ENCODE assay signal across 15 mouse cellular contexts in the genomic region with DNA sequence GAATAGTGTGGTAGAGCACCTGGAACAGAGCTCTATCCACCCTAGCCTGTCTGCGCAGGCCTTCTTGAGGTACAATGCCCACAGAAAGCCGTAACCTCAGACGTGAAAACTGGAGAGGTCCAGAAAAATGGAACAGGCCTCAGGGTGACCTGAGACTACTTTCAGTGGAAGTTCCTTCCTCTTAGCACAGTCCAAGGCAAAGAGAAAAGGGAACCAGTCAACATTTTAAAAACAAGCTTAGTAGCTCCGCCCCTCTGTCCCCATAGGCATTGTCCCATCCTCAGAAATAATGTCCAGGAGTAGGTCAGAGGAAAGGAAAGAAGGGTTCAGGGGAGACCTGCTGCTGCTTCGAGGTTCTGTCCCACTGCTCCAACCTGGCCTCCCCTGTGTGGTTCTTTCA.
DNase-seq lines count a peak whose midpoint lies in the region; ATAC-seq and TF ChIP-seq lines count a peak whose summit lies in the region.
"Had no signal": no experiment of that assay in that cellular context is flagged by ENCODE, and none has a peak within 500 bp of the region (broad histone marks: within the 10 kb centered on the region; RNA-seq: fewer than 3 reads in every experiment).

No protein-coding gene starts in this region.

- no peak for TF ChIP-seq POLR2A in spleen, adult 2 months (IDR thresholded peaks at IDR 0.05; ENCODE audit: low read depth, low read length)

- H3K9me3 ChIP-seq in kidney, embryonic 15.5 days (replicated peaks): no peaks in the 10 kb centered on the region
- H3K9me3 ChIP-seq in stomach, postnatal 0 days (ENCODE audit: control insufficient read depth, low read length): no peaks in the 10 kb centered on the region
- H3K9me3 ChIP-seq: hindbrain, embryonic 15.5 days had no signal

- no peak overlapping the region for H3K9ac ChIP-seq in kidney, embryonic 15.5 days
- no peak overlapping the region for H3K9ac ChIP-seq in stomach, postnatal 0 days (ENCODE audit: low read length)
- H3K9ac ChIP-seq: forebrain, postnatal 0 days; hindbrain, embryonic 15.5 days had no signal

- no peaks in the 10 kb centered on the region for H3K27me3 ChIP-seq in kidney, embryonic 15.5 days
- H3K27me3 ChIP-seq in spleen, adult 2 months (ENCODE audit: control insufficient read depth, insufficient read depth, low read length): no peaks in the 10 kb centered on the region
- no peaks in the 10 kb centered on the region for H3K27me3 ChIP-seq in stomach, postnatal 0 days (ENCODE audit: control insufficient read depth, insufficient read depth, low read length)
- H3K27me3 ChIP-seq: hindbrain, embryonic 15.5 days had no signal

- 0 out of 2 replicates have a peak overlapping the region, but pooled peaks have one; percentile 19 for H3K4me3 ChIP-seq in gastrocnemius, adult 2 months
- no peak overlapping the region for H3K4me3 ChIP-seq in kidney, embryonic 15.5 days (replicated peaks)
- no peak overlapping the region for H3K4me3 ChIP-seq in spleen, adult 2 months (ENCODE audit: extremely low read depth, insufficient read depth, insufficient read length)
- H3K4me3 ChIP-seq in stomach, postnatal 0 days (ENCODE audit: low read depth, low read length): no peak overlapping the region
- H3K4me3 ChIP-seq: hindbrain, embryonic 15.5 days had no signal

- DNase-seq in gastrocnemius, adult 2 months: no peak
- no peak for DNase-seq in gastrocnemius, postnatal 4 days (ENCODE audit: low spot score in 2 of 2)
- no peak for DNase-seq in kidney, postnatal 10 days
- DNase-seq in spleen, adult 2 months (ENCODE audit: low read depth in 1 of 2, low spot score in 2 of 2): no peak
- no peak for DNase-seq in spleen, adult 18-20 months
- no peak for DNase-seq in stomach, postnatal 0 days (ENCODE audit: low spot score)
- no peak for DNase-seq in gastrocnemius, postnatal 25 days
- DNase-seq: cerebellum, adult 8-10 months; forebrain, postnatal 0 days; gastrocnemius, postnatal 14 days; lung, adult 18-20 months; midbrain, embryonic 14.5 days; right cerebral cortex, postnatal 4 days had no signal

- WGBS in kidney, embryonic 15.5 days: 79% methylated on average over 5 of the region's 5 CpGs
- 35% methylated on average over 5 of the region's 5 CpGs for WGBS in spleen, adult 2 months
- WGBS in stomach, postnatal 0 days: 86% methylated on average over 5 of the region's 5 CpGs

- no peaks in the 10 kb centered on the region for H3K36me3 ChIP-seq in kidney, embryonic 15.5 days
- H3K36me3 ChIP-seq in spleen, adult 2 months (ENCODE audit: control insufficient read depth, insufficient read depth, low read length): no peaks in the 10 kb centered on the region
- no peaks in the 10 kb centered on the region for H3K36me3 ChIP-seq in stomach, postnatal 0 days (ENCODE audit: control insufficient read depth, insufficient read depth, low read length)
- H3K36me3 ChIP-seq: hindbrain, embryonic 15.5 days had no signal

- TF ChIP-seq CTCF in gastrocnemius, adult 2 months (IDR thresholded peaks at IDR 0.05): no peak
- TF ChIP-seq CTCF in spleen, adult 2 months (IDR thresholded peaks at IDR 0.05; ENCODE audit: extremely low read depth, insufficient read depth, insufficient read length, insufficient replicate concordance): no peak
- no peak for TF ChIP-seq CTCF in stomach, postnatal 0 days (IDR thresholded peaks at IDR 0.05; ENCODE audit: low read depth)

- H3K27ac ChIP-seq in gastrocnemius, adult 2 months: peak overlapping the region; percentile 73
- H3K27ac ChIP-seq in kidney, embryonic 15.5 days: peak overlapping the region; percentile 49; the same call in 1 of the 2 replicates
- H3K27ac ChIP-seq in spleen, adult 2 months (ENCODE audit: insufficient read depth, low read length): peak overlapping the region; percentile 9; the same call in 1 of the 2 replicates
- peak overlapping the region; percentile 19 for H3K27ac ChIP-seq in stomach, postnatal 0 days (replicated peaks)
- H3K27ac ChIP-seq: hindbrain, embryonic 15.5 days had no signal

- no peak for TF ChIP-seq EP300 in stomach, postnatal 0 days (optimal IDR thresholded peaks at IDR 0.05)

- intact Hi-C loops in gastrocnemius, adult 2 months (cut with DNase I): loop anchor here (10.0 kb wide), 1 partner anchor 54 kb away; no protein-coding TSS in a partner anchor

- no peak for ATAC-seq in kidney, embryonic 15.5 days (replicated peaks; ENCODE audit: low FRiP score)
- ATAC-seq in stomach, postnatal 0 days (ENCODE audit: low FRiP score, low TSS enrichment): no peak
- ATAC-seq: forebrain, postnatal 0 days had no signal

- no peak overlapping the region for H3K4me2 ChIP-seq in kidney, embryonic 15.5 days
- H3K4me2 ChIP-seq in stomach, postnatal 0 days (replicated peaks; ENCODE audit: low read depth): no peak overlapping the region
- H3K4me2 ChIP-seq: hindbrain, embryonic 15.5 days had no signal

- peaks cover 30% of the 10 kb centered on the region for H3K4me1 ChIP-seq in kidney, embryonic 15.5 days
- H3K4me1 ChIP-seq in spleen, adult 2 months (ENCODE audit: control insufficient read depth, insufficient read depth, insufficient read length): peaks cover 16% of the 10 kb centered on the region; the same call in 1 of the 2 replicates
- peaks cover 7% of the 10 kb centered on the region for H3K4me1 ChIP-seq in stomach, postnatal 0 days (replicated peaks; ENCODE audit: control insufficient read depth, insufficient read depth)

Comparison
In these comparisons a context has a peak if more than half of its experiments do, and no peak if none do; other contexts are left out.
1. H3K27ac ChIP-seq: peak in every context shown above with its lines; median percentile 73 in gastrocnemius, adult 2 months; 49 in kidney, embryonic 15.5 days; 19 in stomach, postnatal 0 days; 9 in spleen, adult 2 months.